8 mouse cellular contexts compared by ENCODE assay signal in the genomic region with DNA sequence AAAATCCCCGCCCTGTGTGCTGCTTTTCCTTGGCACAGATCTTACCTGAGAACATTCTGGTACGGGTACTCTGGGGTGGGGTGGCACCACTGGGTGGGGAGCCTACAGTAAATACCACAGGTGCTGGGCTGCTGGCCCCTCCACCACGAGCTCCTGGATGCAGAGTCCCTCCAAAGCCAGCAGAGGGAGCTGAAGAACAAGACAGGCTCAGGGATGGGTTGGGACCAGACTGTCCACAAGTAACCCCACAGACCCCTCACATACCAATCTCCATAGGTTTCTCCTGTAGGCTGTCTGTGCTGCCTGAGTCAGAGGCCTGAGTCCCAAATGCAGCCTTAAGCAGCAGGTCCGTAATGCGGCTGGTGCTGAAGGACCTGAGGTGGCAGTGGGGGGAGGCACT. TPM values are rescaled to one million over a fixed set of nuclear protein-coding genes. Genes with fewer than 3 reads are reported as not detected.
DNase-seq lines count a peak whose midpoint lies in the region; ATAC-seq and TF ChIP-seq lines count a peak whose summit lies in the region.

No protein-coding gene starts in this region.

- no peak overlapping the region for H3K9ac ChIP-seq in heart, adult 2 months (ENCODE audit: low read depth, low read length)
- no peak overlapping the region for H3K9ac ChIP-seq in kidney, embryonic 15.5 days
- H3K9ac ChIP-seq in stomach, embryonic 14.5 days (replicated peaks; ENCODE audit: low read depth, low read length), result no peak overlapping the region

- DNase-seq in left cerebral cortex, postnatal 4 days, result peak; percentile 43
- DNase-seq in left cerebral cortex, adult 18-20 months (ENCODE audit: low spot score in 2 of 2), result no peak
- DNase-seq in brain, embryonic 14.5 days (ENCODE audit: low read depth), result peak; percentile 66
- peak; percentile 31 to 45 for DNase-seq in heart, adult 2 months
- DNase-seq in urinary bladder, adult 2 months (ENCODE audit: low spot score), result no peak

- no peak for TF ChIP-seq EP300 in heart, adult 2 months (IDR thresholded peaks at IDR 0.05; ENCODE audit: insufficient read depth, low read depth, low read length)

- H3K79me2 ChIP-seq in heart, adult 2 months (replicated peaks; ENCODE audit: control insufficient read depth, insufficient read depth, low read length), result no peaks in the 10 kb centered on the region

- no peaks in the 10 kb centered on the region for H3K4me1 ChIP-seq in heart, adult 2 months (ENCODE audit: control insufficient read depth, insufficient read depth, low read length)
- H3K4me1 ChIP-seq in kidney, embryonic 15.5 days, result no peaks in the 10 kb centered on the region
- no peaks in the 10 kb centered on the region for H3K4me1 ChIP-seq in stomach, embryonic 14.5 days (ENCODE audit: control insufficient read depth, insufficient read depth, low read length)

- WGBS in heart, adult 2 months, result 59% methylated on average over 5 of the region's 5 CpGs
- WGBS in kidney, embryonic 15.5 days, result 65% methylated on average over 5 of the region's 5 CpGs
- 59% methylated on average over 5 of the region's 5 CpGs for WGBS in stomach, embryonic 14.5 days

- peak; percentile 79 for TF ChIP-seq CTCF in brain, embryonic 14.5 days (IDR thresholded peaks at IDR 0.05; ENCODE audit: borderline replicate concordance, extremely low read depth, insufficient read depth, insufficient read length)
- TF ChIP-seq CTCF in heart, adult 2 months (IDR thresholded peaks at IDR 0.05), result peak; percentile 88

- no peaks in the 10 kb centered on the region for H3K27me3 ChIP-seq in heart, adult 2 months (ENCODE audit: control insufficient read depth, insufficient read depth, low read length)
- H3K27me3 ChIP-seq in kidney, embryonic 15.5 days, result no peaks in the 10 kb centered on the region
- no peaks in the 10 kb centered on the region for H3K27me3 ChIP-seq in stomach, embryonic 14.5 days (ENCODE audit: control insufficient read depth, insufficient read depth, low read length)

- no peaks in the 10 kb centered on the region for H3K36me3 ChIP-seq in heart, adult 2 months (ENCODE audit: control insufficient read depth, insufficient read depth, low read length)
- peaks cover 90% of the 10 kb centered on the region for H3K36me3 ChIP-seq in kidney, embryonic 15.5 days
- peaks cover 85% of the 10 kb centered on the region for H3K36me3 ChIP-seq in stomach, embryonic 14.5 days (ENCODE audit: control insufficient read depth, insufficient read depth, low read length)

- ATAC-seq in kidney, embryonic 15.5 days (replicated peaks; ENCODE audit: low FRiP score), result peak; percentile 46
- peak; percentile 77 for ATAC-seq in megakaryocyte, adult 5-6 weeks (ENCODE audit: poor library complexity, severe bottlenecking)
- 0 out of 2 replicates have a peak, but pooled peaks have one; percentile 46 for ATAC-seq in stomach, embryonic 14.5 days (ENCODE audit: insufficient number of reproducible peaks, insufficient read depth, low FRiP score, low read depth)

- no peak for TF ChIP-seq POLR2A in brain, embryonic 14.5 days (IDR thresholded peaks at IDR 0.05; ENCODE audit: borderline replicate concordance, extremely low read depth, insufficient read depth, insufficient read length, poor library complexity, severe bottlenecking)
- TF ChIP-seq POLR2A in heart, adult 2 months (IDR thresholded peaks at IDR 0.05; ENCODE audit: insufficient read depth, low read depth, low read length), result no peak

- H3K27ac ChIP-seq in heart, adult 2 months, result no peak overlapping the region
- H3K27ac ChIP-seq in kidney, embryonic 15.5 days, result no peak overlapping the region
- H3K27ac ChIP-seq in stomach, embryonic 14.5 days (ENCODE audit: low read length), result no peak overlapping the region

- no peaks in the 10 kb centered on the region for H3K9me3 ChIP-seq in kidney, embryonic 15.5 days (replicated peaks)
- H3K9me3 ChIP-seq in stomach, embryonic 14.5 days (ENCODE audit: control insufficient read depth, low read depth, low read length), result no peaks in the 10 kb centered on the region

- no peak overlapping the region for H3K4me2 ChIP-seq in kidney, embryonic 15.5 days
- no peak overlapping the region for H3K4me2 ChIP-seq in stomach, embryonic 14.5 days (replicated peaks; ENCODE audit: low read depth, low read length)

- intact Hi-C loops in left cerebral cortex, postnatal 4 days (cut with DNase I), result no loop called here
- intact Hi-C loops in heart, adult 2 months (cut with DNase I), result loop anchor here (1.0 to 5.0 kb wide), 2 partner anchors 135 to 479 kb away; no protein-coding TSS in a partner anchor

- no peak overlapping the region for H3K4me3 ChIP-seq in heart, adult 2 months
- H3K4me3 ChIP-seq in kidney, embryonic 15.5 days (replicated peaks), result no peak overlapping the region
- no peak overlapping the region for H3K4me3 ChIP-seq in stomach, embryonic 14.5 days (ENCODE audit: low read depth, low read length)

RNA-seq across cellular contexts. Expression of a gene that starts 8.2 kb away (rescaled TPM):
- 10 to 100 TPM; 18.7 to 20.3 TPM for total RNA-seq in left cerebral cortex, postnatal 4 days (2021)
- total RNA-seq in left cerebral cortex, adult 18-20 months (2021), result 10 to 100 TPM; 20.2 to 25.4 TPM
- 20.6 TPM in 2 replicates for polyA plus RNA-seq in brain, embryonic 14.5 days (2012; rRNA removed)
- total RNA-seq in heart, adult 2 months (2021), result 10 to 100 TPM; 19.1 to 21.3 TPM
- polyA plus RNA-seq in heart, adult 2 months (2012; rRNA removed), result 15.8 and 16.2 TPM in 2 replicates
- 41.6 and 42.8 TPM in 2 replicates for polyA plus RNA-seq in kidney, embryonic 15.5 days (2015; fragmentation: Nextera tagmentation; extraction: Ambion mirVana)
- 7.0 and 8.2 TPM in 2 replicates for total RNA-seq in megakaryocyte, adult 5-6 weeks (2015)
- total RNA-seq in megakaryocyte, adult 5-6 weeks (2017), result 20.4 and 21.6 TPM in 2 replicates
- polyA plus RNA-seq in stomach, embryonic 14.5 days (2014; fragmentation: Nextera tagmentation; extraction: Ambion mirVana), result 20.2 and 21.9 TPM in 2 replicates
- polyA plus RNA-seq in urinary bladder, adult 2 months (2012; rRNA removed), result 23.2 and 25.6 TPM in 2 replicates

RNA-seq across cellular contexts. Expression of a gene that starts 18.2 kb away (rescaled TPM):
- total RNA-seq in left cerebral cortex, postnatal 4 days (2021), result 100 to 1,000 TPM; 121 to 122 TPM
- total RNA-seq in left cerebral cortex, adult 18-20 months (2021), result 100 to 1,000 TPM in 1 of 2 experiments, 10 to 100 TPM in 1; 96.6 to 103 TPM
- polyA plus RNA-seq in brain, embryonic 14.5 days (2012; rRNA removed), result 46.4 and 78.0 TPM in 2 replicates
- total RNA-seq in heart, adult 2 months (2021), result 10 to 100 TPM; 31.4 to 32.6 TPM
- 18.4 and 21.0 TPM in 2 replicates for polyA plus RNA-seq in heart, adult 2 months (2012; rRNA removed)
- polyA plus RNA-seq in kidney, embryonic 15.5 days (2015; fragmentation: Nextera tagmentation; extraction: Ambion mirVana), result 45.0 and 47.5 TPM in 2 replicates
- 80.0 and 87.2 TPM in 2 replicates for total RNA-seq in megakaryocyte, adult 5-6 weeks (2015)
- 30.1 and 47.3 TPM in 2 replicates for total RNA-seq in megakaryocyte, adult 5-6 weeks (2017)
- polyA plus RNA-seq in stomach, embryonic 14.5 days (2014; fragmentation: Nextera tagmentation; extraction: Ambion mirVana), result 50.3 and 51.6 TPM in 2 replicates
- polyA plus RNA-seq in urinary bladder, adult 2 months (2012; rRNA removed), result 13.7 and 22.6 TPM in 2 replicates

RNA-seq across cellular contexts. Expression of a gene that starts 21.2 kb away (rescaled TPM):
- 100 to 1,000 TPM in 1 of 2 experiments, 10 to 100 TPM in 1; 94.5 to 101 TPM for total RNA-seq in left cerebral cortex, postnatal 4 days (2021)
- 10 to 100 TPM; 68.3 to 69.6 TPM for total RNA-seq in left cerebral cortex, adult 18-20 months (2021)
- polyA plus RNA-seq in brain, embryonic 14.5 days (2012; rRNA removed), result 93.5 and 118 TPM in 2 replicates
- total RNA-seq in heart, adult 2 months (2021), result 10 to 100 TPM; 64.8 to 82.1 TPM
- polyA plus RNA-seq in heart, adult 2 months (2012; rRNA removed), result 55.9 and 62.6 TPM in 2 replicates
- 16.2 and 19.3 TPM in 2 replicates for polyA plus RNA-seq in kidney, embryonic 15.5 days (2015; fragmentation: Nextera tagmentation; extraction: Ambion mirVana)
- 19.3 and 24.1 TPM in 2 replicates for total RNA-seq in megakaryocyte, adult 5-6 weeks (2015)
- 7.6 and 10.0 TPM in 2 replicates for total RNA-seq in megakaryocyte, adult 5-6 weeks (2017)
- polyA plus RNA-seq in stomach, embryonic 14.5 days (2014; fragmentation: Nextera tagmentation; extraction: Ambion mirVana), result 27.7 and 28.4 TPM in 2 replicates
- 26.4 and 41.9 TPM in 2 replicates for polyA plus RNA-seq in urinary bladder, adult 2 months (2012; rRNA removed)

RNA-seq across cellular contexts. Expression of a gene that starts 50.9 kb away (rescaled TPM):
- total RNA-seq in left cerebral cortex, postnatal 4 days (2021), result 1 to 10 TPM; 6.3 to 8.0 TPM
- total RNA-seq in left cerebral cortex, adult 18-20 months (2021), result 10 to 100 TPM in 1 of 2 experiments, 1 to 10 TPM in 1; 8.9 to 10.9 TPM
- polyA plus RNA-seq in brain, embryonic 14.5 days (2012; rRNA removed), result 7.9 and 9.0 TPM in 2 replicates
- total RNA-seq in heart, adult 2 months (2021), result 10 to 100 TPM; 18.5 to 18.7 TPM
- 14.8 and 17.7 TPM in 2 replicates for polyA plus RNA-seq in heart, adult 2 months (2012; rRNA removed)
- polyA plus RNA-seq in kidney, embryonic 15.5 days (2015; fragmentation: Nextera tagmentation; extraction: Ambion mirVana), result 31.5 and 35.8 TPM in 2 replicates
- total RNA-seq in megakaryocyte, adult 5-6 weeks (2015), result 26.9 and 29.5 TPM in 2 replicates
- 20.3 and 33.5 TPM in 2 replicates for total RNA-seq in megakaryocyte, adult 5-6 weeks (2017)
- polyA plus RNA-seq in stomach, embryonic 14.5 days (2014; fragmentation: Nextera tagmentation; extraction: Ambion mirVana), result 26.6 and 28.4 TPM in 2 replicates
- polyA plus RNA-seq in urinary bladder, adult 2 months (2012; rRNA removed), result 30.7 and 33.3 TPM in 2 replicates

RNA-seq across cellular contexts. Expression of a gene that starts 51.1 kb away (rescaled TPM):
- 1 to 10 TPM; 2.6 to 3.0 TPM for total RNA-seq in left cerebral cortex, postnatal 4 days (2021)
- 1 to 10 TPM; 1.3 to 1.5 TPM for total RNA-seq in left cerebral cortex, adult 18-20 months (2021)
- 6.3 and 12.2 TPM in 2 replicates for polyA plus RNA-seq in brain, embryonic 14.5 days (2012; rRNA removed)
- total RNA-seq in heart, adult 2 months (2021), result 1 to 10 TPM; 2.6 to 3.1 TPM
- polyA plus RNA-seq in heart, adult 2 months (2012; rRNA removed), result 3.4 and 5.5 TPM in 2 replicates
- 36.3 and 36.8 TPM in 2 replicates for polyA plus RNA-seq in kidney, embryonic 15.5 days (2015; fragmentation: Nextera tagmentation; extraction: Ambion mirVana)
- 22.7 and 24.7 TPM in 2 replicates for total RNA-seq in megakaryocyte, adult 5-6 weeks (2015)
- 22.1 and 24.0 TPM in 2 replicates for total RNA-seq in megakaryocyte, adult 5-6 weeks (2017)
- 32.1 and 32.9 TPM in 2 replicates for polyA plus RNA-seq in stomach, embryonic 14.5 days (2014; fragmentation: Nextera tagmentation; extraction: Ambion mirVana)
- 7.8 and 10.9 TPM in 2 replicates for polyA plus RNA-seq in urinary bladder, adult 2 months (2012; rRNA removed)

Comparison
In these comparisons a context has a peak if more than half of its experiments do, and no peak if none do; other contexts are left out.
1. DNase-seq: peak in left cerebral cortex, postnatal 4 days (single experiment), brain, embryonic 14.5 days (single experiment) and heart, adult 2 months (2 of 2); none in left cerebral cortex, adult 18-20 months (0 of 2) and urinary bladder, adult 2 months (single experiment).
2. Peak in every context shown above with its lines, with median percentiles within 50 percentile points of each other: ATAC-seq.